Mouse (Mus musculus): ENCODE measurements at regions not wholly inside any gene's neighbourhood (a gene's known extent, or its start where the extent isn't known, plus 50 kb on each side); places are given as distances from the start of the nearest gene placed in this dataset.
A peak's percentile ranks its signal among the peaks of the same experiment; 100 is the strongest.
"Not testable (repeated sequence)": the region's sequence is repeated elsewhere in the genome, so short reads cannot be mapped to it uniquely, and the experiment has no call there.

- DNase-seq (ENCODE audit: low spot score in 2 of 2) = not testable (repeated sequence)
Observed at GRCm38 (mm10) chr6:133724627-133725026, 128.9 kb downstream of the Kap start.

GRCm38 (mm10) chr6:133706712-133707111 is 146.8 kb downstream of the Kap start:
- peak in 1 of 2 experiments; percentile 0 for DNase-seq (ENCODE audit: low spot score in 2 of 2)

GRCm38 (mm10) chr6:133701625-133702024 is 151.9 kb downstream of the Kap start:
- DNase-seq (ENCODE audit: low spot score in 2 of 2) = no peak
